Mouse (Mus musculus): ENCODE results near the gene Tpk1. TPM values are rescaled to one million over a fixed set of nuclear protein-coding genes. Genes with fewer than 3 reads are reported as not detected.
A peak's percentile ranks its signal among the peaks of the same experiment; 100 is the strongest.

The Tpk1 gene
- 5.3 and 5.9 TPM in 2 replicates for polyA plus RNA-seq (2015; fragmentation: Nextera tagmentation; extraction: Ambion mirVana)

DNA sequence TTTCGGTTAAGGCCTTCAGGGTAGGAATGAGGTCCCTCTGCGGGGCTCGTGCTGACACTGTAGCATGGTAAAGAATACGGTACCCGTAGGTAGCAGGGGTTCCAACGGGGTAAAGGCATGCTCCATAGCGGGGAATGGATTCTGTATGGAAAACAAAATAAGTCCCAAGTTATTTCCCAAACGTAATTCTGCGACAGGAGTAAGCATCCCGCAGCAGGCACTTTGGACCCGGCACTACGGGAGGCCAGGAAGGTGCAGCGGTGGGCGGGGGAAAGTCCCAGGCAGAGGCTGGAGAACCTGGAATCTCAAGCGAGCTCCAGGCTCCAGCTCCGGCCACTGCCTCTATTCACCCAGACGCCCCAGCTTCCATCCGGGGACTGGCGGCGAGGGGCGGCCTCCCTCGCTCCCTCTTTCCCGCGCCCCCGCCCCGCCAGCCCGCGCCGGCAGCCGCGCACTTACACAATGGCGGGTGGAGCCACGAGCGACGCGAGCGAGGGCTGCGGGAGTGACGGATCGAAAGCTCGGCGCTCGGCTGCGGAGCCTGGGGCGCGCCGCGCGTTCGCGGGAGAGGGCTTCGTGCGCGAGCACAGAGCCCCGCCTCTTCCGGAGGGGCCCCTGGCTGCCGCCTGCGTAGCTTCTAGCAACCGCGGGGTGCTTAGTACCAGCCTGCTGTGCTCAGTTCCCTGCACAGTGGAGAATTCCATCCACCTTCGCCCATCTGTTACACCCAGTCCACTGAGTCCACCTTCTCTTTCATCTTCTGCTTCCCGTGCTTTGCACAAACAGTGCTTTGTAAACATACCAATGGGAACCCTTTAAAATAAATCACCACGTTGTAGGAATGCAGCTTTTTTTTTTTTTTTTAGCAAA is at the start of gene Tpk1:
Gene Tpk1, minus strand, starts transcription at position 602 of the 870 bp plus-strand sequence.
- H3K27me3 ChIP-seq: no peaks in the 10 kb centered on the region
- H3K27ac ChIP-seq: peak within 1 kb of the TSS; percentile 97
- H3K36me3 ChIP-seq: no peaks in the 10 kb centered on the region
- H3K4me1 ChIP-seq (replicated peaks): peaks cover 9% of the 10 kb centered on the region; the same call in 1 of the 2 replicates
- no peaks in the 10 kb centered on the region; the same call in 1 of the 2 replicates for H3K9me3 ChIP-seq
- peak within 1 kb of the TSS; percentile 87 for H3K9ac ChIP-seq
- ATAC-seq (ENCODE audit: low FRiP score): peak; percentile 99
- H3K4me2 ChIP-seq: peak within 1 kb of the TSS; percentile 64
- peak within 1 kb of the TSS; percentile 56 for H3K4me3 ChIP-seq
- under 1% methylated on average over 62 of the region's 63 CpGs for WGBS

DNA sequence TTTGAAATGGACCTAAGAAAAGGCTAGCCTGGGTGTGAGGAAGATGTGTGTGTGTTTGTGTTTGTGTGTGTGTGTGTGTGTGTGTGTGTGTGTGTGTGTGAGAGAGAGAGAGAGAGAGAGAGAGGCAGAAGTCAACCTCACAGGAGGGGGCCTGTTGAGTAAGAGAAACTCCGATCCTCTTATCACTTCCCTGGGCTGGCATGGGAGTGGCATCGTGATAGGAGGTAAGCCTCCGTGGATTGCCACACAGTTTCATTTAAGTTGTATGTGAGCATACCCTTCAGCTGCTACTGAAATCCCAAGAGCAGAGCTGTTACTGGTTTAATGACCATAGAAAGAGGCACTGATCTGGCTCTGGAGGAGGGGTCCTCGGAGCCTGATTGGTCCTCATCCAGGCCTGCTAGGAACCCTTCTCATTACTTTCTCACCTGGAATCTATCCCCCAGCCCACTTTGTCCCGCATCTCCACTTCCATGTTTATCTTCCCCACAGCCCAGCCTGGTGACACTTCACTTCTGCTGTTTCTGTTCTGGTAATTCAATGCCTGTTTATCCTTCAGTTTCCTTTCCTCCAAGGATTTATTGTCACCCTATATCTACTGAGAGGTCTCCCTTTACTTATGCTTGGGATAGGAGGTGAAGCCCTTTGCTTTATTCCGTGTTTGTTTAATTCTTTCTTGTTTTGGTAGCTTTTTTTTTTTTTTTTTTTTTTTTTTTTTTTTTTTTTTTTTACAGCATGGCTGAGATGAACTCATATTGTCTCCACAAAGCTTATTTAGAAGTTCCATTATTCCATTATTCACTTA is 36.9 kb upstream of the Tpk1 start:
- no peaks in the 10 kb centered on the region for H3K9me3 ChIP-seq
- H3K27me3 ChIP-seq: no peaks in the 10 kb centered on the region
- no peak overlapping the region for H3K27ac ChIP-seq
- H3K9ac ChIP-seq: no peak overlapping the region
- no peaks in the 10 kb centered on the region for H3K4me1 ChIP-seq (replicated peaks)
- H3K4me2 ChIP-seq: no peak overlapping the region
- no peak for ATAC-seq (ENCODE audit: low FRiP score)
- no peak overlapping the region for H3K4me3 ChIP-seq
- 79% methylated on average over 6 of the region's 6 CpGs for WGBS
- H3K36me3 ChIP-seq: no peaks in the 10 kb centered on the region

DNA sequence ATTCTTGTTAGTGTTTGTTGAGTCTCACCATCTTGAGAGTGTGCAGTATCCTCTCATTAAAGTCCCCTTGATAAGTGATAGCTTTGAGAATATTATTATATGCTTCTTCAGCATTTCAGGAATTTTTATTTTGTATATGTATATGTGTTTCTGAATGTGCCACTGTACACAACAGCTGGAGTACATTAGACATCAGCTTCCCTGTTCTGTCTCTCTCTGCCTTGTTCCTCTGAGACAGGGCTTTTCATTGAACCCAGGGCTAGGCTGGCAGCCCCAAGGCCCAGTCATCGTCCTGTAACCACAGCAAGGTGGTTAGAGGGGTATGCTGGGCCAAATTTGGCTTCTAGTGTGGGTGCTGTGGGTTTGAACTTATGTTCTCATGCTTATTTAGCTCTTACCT is 25.8 kb upstream of the Tpk1 start:
- Histone ChIP-seq H3K36me3 (no peaks in the 10 kb centered on the region), H3K4me1 (replicated peaks) (no peaks in the 10 kb centered on the region), H3K27ac (no peak overlapping the region), H3K4me2 (no peak overlapping the region), H3K27me3 (no peaks in the 10 kb centered on the region), H3K9me3 (no peaks in the 10 kb centered on the region), H3K4me3 (no peak overlapping the region), H3K9ac (no peak overlapping the region)
- ATAC-seq (ENCODE audit: low FRiP score): no peak
- 88% methylated on average over 1 of the region's 1 CpGs for WGBS

DNA sequence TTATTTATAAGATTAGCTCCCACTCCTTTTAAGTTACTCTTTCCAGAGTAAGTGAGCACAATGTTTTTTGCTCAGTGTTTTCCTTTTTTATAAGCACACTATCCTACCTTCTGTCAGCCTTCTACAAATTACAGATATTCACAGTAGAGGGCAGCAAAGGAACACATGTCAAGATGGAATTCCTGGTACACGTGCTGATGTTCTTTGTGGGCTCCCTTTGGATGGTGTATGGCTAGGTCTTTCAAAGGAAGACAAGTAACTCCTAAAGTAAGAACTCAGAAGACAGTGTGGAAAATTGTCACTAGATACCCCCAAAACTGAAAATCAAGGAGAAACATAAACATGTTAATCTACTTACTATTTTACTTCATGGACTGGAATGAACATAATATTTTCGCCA is 19.9 kb upstream of the Tpk1 start:
- Histone ChIP-seq H3K9ac (no peak overlapping the region), H3K4me2 (no peak overlapping the region), H3K9me3 (no peaks in the 10 kb centered on the region), H3K4me3 (no peak overlapping the region), H3K27me3 (no peaks in the 10 kb centered on the region), H3K27ac (no peak overlapping the region), H3K4me1 (replicated peaks) (0 out of 2 replicates have a peak, but pooled peaks cover 2% of the 10 kb centered on the region), H3K36me3 (no peaks in the 10 kb centered on the region)
- peak; percentile 68 for ATAC-seq (ENCODE audit: low FRiP score)
- 51% methylated on average over 2 of the region's 2 CpGs for WGBS

DNA sequence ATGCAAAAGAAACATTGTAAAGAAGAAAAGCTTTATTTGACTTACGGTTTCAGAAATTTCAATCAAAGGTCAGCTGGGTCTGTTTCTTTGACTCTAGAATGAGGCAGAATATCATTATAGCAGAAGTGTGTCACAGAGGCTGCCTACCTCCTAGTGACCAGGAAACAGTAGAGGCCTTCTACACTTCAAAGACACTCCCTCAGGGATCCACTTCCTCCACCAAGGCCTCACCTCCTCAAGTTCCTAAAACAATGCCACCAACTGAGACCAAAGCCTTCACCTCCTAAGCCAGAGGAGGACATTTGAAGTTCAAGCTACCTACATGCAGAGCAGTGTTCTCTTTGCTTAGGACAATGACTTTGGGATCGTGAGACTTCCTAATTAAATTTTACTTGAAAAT is 16.5 kb upstream of the Tpk1 start:
- no peak overlapping the region for H3K4me2 ChIP-seq
- H3K36me3 ChIP-seq: no peaks in the 10 kb centered on the region
- no peak for ATAC-seq (ENCODE audit: low FRiP score)
- no peak overlapping the region for H3K9ac ChIP-seq
- 0 out of 2 replicates have a peak, but pooled peaks cover 2% of the 10 kb centered on the region for H3K4me1 ChIP-seq (replicated peaks)
- 46% methylated on average over 2 of the region's 2 CpGs for WGBS
- H3K4me3 ChIP-seq: no peak overlapping the region
- H3K9me3 ChIP-seq: no peaks in the 10 kb centered on the region
- no peaks in the 10 kb centered on the region for H3K27me3 ChIP-seq
- no peak overlapping the region for H3K27ac ChIP-seq

DNA sequence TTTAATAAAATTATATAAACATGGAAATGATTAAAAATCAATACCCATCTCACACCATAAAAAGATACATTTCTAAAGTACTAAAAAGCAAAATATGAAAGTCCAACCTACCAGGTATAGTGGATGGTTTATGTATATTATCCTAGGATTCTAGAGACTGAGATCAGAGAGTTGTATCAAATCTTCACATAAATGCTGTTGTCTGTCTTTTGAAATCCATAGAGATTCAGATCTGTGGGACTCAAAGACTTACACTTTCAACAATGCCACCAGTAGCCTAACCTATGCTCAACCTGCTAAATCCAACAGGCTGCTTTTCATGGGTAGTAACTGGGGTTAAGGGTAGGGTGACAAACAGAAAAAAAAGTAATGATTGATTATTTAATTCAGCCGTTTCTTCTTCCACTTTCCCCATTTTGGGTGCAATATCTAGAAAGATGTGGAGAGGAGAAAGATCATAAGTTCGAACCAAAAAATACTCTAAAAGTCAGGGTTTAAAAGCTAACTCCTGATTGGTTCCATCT is 12.7 kb upstream of the Tpk1 start:
- 91% methylated on average over 2 of the region's 2 CpGs for WGBS
- H3K27ac ChIP-seq: no peak overlapping the region

DNA sequence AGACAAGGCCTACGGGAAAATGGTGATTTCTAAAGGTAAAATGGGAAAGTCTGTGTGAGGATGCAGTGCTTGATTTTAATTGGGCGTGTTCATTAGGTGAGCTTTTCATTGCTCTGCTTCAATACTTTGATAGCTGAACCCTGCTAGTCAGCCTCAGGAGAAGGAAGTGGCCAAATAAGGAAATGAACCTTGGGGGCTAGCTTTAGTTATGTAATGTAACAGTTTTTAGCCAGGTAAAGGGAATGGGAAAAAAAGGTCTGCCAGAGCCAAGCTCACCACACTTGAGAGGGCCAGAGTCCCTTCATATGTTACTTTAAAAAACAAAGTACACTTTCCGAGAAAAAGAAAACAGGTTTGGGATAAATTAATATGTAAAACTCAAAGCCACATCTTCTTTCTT is 11.5 kb upstream of the Tpk1 start:
- Histone ChIP-seq H3K9me3 (no peaks in the 10 kb centered on the region), H3K4me3 (no peak overlapping the region), H3K9ac (no peak overlapping the region), H3K27ac (no peak overlapping the region), H3K27me3 (no peaks in the 10 kb centered on the region), H3K36me3 (no peaks in the 10 kb centered on the region), H3K4me1 (replicated peaks) (no peaks in the 10 kb centered on the region), H3K4me2 (no peak overlapping the region)
- 86% methylated on average over 3 of the region's 3 CpGs for WGBS
- no peak for ATAC-seq (ENCODE audit: low FRiP score)

More for the DNA sequence above, 12.7 kb upstream of the Tpk1 start:
- H3K4me2 ChIP-seq: no peak overlapping the region
- H3K9ac ChIP-seq: no peak overlapping the region
- no peak for ATAC-seq (ENCODE audit: low FRiP score)
- H3K4me3 ChIP-seq: no peak overlapping the region
- H3K36me3 ChIP-seq: no peaks in the 10 kb centered on the region
- no peaks in the 10 kb centered on the region for H3K27me3 ChIP-seq
- H3K4me1 ChIP-seq (replicated peaks): 0 out of 2 replicates have a peak, but pooled peaks cover 2% of the 10 kb centered on the region
- no peaks in the 10 kb centered on the region for H3K9me3 ChIP-seq

DNA sequence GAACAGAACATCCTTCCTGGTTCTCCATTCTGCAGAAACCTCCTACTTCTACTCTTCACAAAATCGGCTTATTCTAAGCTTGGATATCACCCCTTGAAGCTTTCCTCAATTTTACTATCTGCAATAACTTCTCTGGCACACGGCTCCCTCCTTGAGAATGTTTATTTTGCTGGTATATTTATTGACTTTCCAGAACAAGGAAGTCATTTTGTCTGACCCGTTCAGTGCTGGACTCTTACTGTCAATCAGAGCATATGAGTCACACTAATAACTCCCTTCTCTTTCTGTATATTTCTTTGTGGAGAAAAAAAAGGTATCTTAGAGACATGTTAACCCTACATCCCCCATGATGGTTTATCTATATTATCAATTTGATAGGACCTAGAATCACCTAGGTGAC is 10.1 kb upstream of the Tpk1 start:
- H3K36me3 ChIP-seq: no peaks in the 10 kb centered on the region
- no peaks in the 10 kb centered on the region for H3K9me3 ChIP-seq
- no peak overlapping the region for H3K4me2 ChIP-seq
- no peak overlapping the region for H3K27ac ChIP-seq
- WGBS: 84% methylated on average over 3 of the region's 3 CpGs
- no peaks in the 10 kb centered on the region for H3K4me1 ChIP-seq (replicated peaks)
- H3K9ac ChIP-seq: no peak overlapping the region
- no peaks in the 10 kb centered on the region for H3K27me3 ChIP-seq
- ATAC-seq (ENCODE audit: low FRiP score): no peak
- H3K4me3 ChIP-seq: no peak overlapping the region

DNA sequence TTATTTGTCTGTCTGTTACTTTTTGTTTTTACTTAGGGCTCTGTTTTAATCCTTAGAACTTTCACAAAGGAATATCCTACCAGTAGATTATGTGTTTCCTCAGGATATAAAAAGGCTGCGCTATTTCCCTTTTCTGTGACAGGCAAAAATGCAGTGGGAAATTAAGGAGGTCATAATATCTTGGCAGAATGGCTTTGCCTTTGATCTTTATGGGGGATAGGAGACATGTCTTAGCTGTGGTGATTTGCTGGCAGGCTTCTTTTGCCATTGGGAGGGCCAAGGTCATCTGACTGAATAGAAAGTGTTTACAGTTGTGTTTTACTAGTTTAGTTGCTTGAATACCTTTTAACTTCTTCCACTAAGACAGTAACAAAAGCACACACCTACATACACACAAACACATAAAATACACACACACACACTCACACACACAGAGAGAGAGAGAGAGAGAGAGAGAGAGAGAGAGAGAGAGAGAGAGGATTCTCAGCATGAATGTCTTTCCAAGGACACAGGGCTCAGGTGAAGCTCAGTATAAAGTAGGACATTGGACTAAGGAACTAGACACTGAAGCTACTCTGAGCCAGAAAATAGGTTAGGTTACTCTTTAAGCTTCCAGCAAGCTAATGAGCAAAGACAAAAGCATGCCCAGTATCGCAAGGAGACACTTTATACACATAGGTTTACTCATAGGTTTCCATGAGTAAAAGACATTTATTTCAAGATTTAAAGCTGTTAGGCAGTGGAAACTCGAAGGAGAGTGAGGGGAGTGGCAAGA is 9.1 kb upstream of the Tpk1 start:
- WGBS: 76% methylated on average over 3 of the region's 3 CpGs
- H3K36me3 ChIP-seq: no peaks in the 10 kb centered on the region
- no peak for ATAC-seq (ENCODE audit: low FRiP score)
- H3K9ac ChIP-seq: no peak overlapping the region
- H3K27ac ChIP-seq: no peak overlapping the region
- no peaks in the 10 kb centered on the region for H3K4me1 ChIP-seq (replicated peaks)
- H3K4me2 ChIP-seq: no peak overlapping the region
- no peak overlapping the region for H3K4me3 ChIP-seq
- no peaks in the 10 kb centered on the region; the same call in 1 of the 2 replicates for H3K9me3 ChIP-seq
- H3K27me3 ChIP-seq: no peaks in the 10 kb centered on the region

DNA sequence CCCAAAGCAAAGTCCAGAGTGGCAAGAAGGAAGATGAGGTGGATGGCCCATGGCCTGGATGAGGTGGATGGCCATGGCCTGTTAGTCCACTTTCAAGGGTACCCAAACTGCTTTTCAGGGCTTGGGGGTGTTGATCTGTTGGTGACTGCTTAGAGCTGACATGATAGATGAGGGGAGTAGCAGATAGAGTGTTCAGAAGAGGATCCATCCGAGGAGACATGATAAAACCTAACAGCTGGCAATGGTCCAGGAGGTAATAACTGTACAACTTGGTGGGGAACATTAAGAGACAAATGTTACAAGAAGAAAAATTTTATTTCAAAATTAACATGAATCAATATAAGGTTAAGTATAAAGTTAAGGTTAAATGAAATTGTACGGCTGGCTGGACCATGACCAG is 4.9 kb upstream of the Tpk1 start:
- no peak for ATAC-seq (ENCODE audit: low FRiP score)
- no peak overlapping the region for H3K4me3 ChIP-seq
- H3K27me3 ChIP-seq: no peaks in the 10 kb centered on the region
- H3K4me1 ChIP-seq (replicated peaks): 0 out of 2 replicates have a peak, but pooled peaks cover 2% of the 10 kb centered on the region
- no peak overlapping the region for H3K27ac ChIP-seq
- H3K9ac ChIP-seq: no peak overlapping the region
- H3K9me3 ChIP-seq: no peaks in the 10 kb centered on the region; the same call in 1 of the 2 replicates
- no peak overlapping the region for H3K4me2 ChIP-seq
- H3K36me3 ChIP-seq: no peaks in the 10 kb centered on the region
- 88% methylated on average over 2 of the region's 2 CpGs for WGBS

DNA sequence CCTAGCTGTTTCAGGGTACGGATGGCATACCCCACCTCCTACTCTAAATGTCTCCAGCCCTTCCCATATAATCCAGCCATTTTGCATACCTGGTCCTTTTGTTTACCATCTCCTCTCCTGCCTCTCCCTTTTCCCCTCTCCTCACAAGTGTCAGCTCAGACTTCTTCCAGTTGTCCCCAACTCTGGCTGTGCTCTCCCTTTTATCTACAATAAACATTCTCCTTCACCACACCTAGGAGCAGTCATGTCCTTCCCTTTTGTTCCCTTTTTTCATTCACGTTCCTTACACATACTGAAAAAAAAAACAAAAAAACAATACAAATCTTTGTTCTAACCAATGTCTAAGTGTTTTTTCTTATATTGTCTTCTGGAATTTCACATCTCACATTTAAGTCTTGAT is 1.6 kb upstream of the Tpk1 start:
- no peaks in the 10 kb centered on the region; the same call in 1 of the 2 replicates for H3K9me3 ChIP-seq
- H3K27ac ChIP-seq: no peak overlapping the region
- H3K9ac ChIP-seq: no peak overlapping the region
- H3K4me3 ChIP-seq: no peak overlapping the region
- ATAC-seq (ENCODE audit: low FRiP score): no peak
- 93% methylated on average over 2 of the region's 2 CpGs for WGBS
- no peak overlapping the region for H3K4me2 ChIP-seq
- no peaks in the 10 kb centered on the region for H3K27me3 ChIP-seq
- H3K36me3 ChIP-seq: no peaks in the 10 kb centered on the region
- peaks cover 9% of the 10 kb centered on the region; the same call in 1 of the 2 replicates for H3K4me1 ChIP-seq (replicated peaks)

All from hindbrain, embryonic 13.5 days (tissue).